Mouse (Mus musculus): ENCODE measurements around the gene Sec31a. TPM values are rescaled to one million over a fixed set of nuclear protein-coding genes. Genes with fewer than 3 reads are reported as not detected.
A peak's percentile ranks its signal among the peaks of the same experiment; 100 is the strongest.

The Sec31a gene
- polyA plus RNA-seq, 1 experiment from 2014 or later: 127 TPM

GRCm38 (mm10) chr5:100408485-100408884 lies 7.5 kb downstream of the Sec31a start:
- no peak for ATAC-seq (replicated peaks; ENCODE audit: insufficient number of reproducible peaks, insufficient read depth, low FRiP score, low read depth)
- no peak overlapping the region for H3K9ac ChIP-seq
- WGBS: 83% methylated on average over 5 of the region's 5 CpGs
- no peaks in the 10 kb centered on the region for H3K27me3 ChIP-seq
- H3K4me3 ChIP-seq: no peak overlapping the region
- H3K27ac ChIP-seq: no peak overlapping the region
- peaks cover 37% of the 10 kb centered on the region for H3K36me3 ChIP-seq
- H3K4me1 ChIP-seq (replicated peaks): peaks cover 20% of the 10 kb centered on the region
- H3K4me2 ChIP-seq: no peak overlapping the region
- no peaks in the 10 kb centered on the region for H3K9me3 ChIP-seq (replicated peaks)

DNA sequence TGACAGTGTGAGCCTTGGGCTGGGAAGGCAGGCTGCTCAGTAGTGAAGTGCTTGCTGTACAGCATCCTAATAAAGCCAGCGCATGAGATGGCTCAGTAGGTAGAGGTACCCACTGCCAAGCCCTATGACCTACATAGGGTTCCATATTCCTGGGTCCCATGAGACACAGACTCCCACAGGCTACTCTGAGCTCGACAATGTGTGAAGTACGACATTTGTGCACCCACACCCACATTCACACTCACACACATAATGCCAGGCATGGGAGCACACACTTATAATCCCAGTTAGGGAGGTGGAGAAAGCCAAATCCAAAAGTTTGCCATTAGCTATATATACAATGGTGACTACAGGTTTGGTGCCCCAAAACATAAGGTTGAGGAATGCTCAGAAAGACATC lies 19.3 kb downstream of the Sec31a start:
- no peak for ATAC-seq (replicated peaks; ENCODE audit: insufficient number of reproducible peaks, insufficient read depth, low FRiP score, low read depth)
- Histone ChIP-seq H3K4me1 (replicated peaks) (no peaks in the 10 kb centered on the region), H3K27me3 (no peaks in the 10 kb centered on the region), H3K4me3 (no peak overlapping the region), H3K9me3 (replicated peaks) (no peaks in the 10 kb centered on the region), H3K4me2 (no peak overlapping the region), H3K36me3 (peaks cover 88% of the 10 kb centered on the region), H3K27ac (no peak overlapping the region), H3K9ac (no peak overlapping the region)
- 93% methylated on average over 3 of the region's 3 CpGs for WGBS

DNA sequence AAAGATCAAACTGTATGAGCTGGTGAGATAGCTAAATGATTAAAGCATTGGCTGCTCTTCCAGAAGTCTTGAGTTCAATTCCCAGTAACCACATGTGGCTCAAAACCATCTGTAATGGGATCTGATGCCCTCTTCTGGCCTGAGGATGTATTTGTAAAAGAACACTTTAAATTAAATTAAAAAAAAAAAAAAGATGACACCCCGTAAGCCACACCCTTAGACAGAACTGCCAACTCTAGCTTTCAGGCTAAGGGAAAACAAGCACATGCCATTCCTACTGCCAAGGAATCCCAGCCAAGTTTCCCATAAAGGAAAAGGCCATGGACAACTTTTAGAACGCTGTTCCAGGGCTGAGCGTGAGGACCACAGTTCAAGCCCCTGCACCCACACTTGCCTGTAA lies 22.4 kb downstream of the Sec31a start:
- no peaks in the 10 kb centered on the region for H3K4me1 ChIP-seq (replicated peaks)
- no peaks in the 10 kb centered on the region for H3K27me3 ChIP-seq
- H3K27ac ChIP-seq: no peak overlapping the region
- H3K4me3 ChIP-seq: no peak overlapping the region
- WGBS: 88% methylated on average over 3 of the region's 3 CpGs
- H3K9ac ChIP-seq: no peak overlapping the region
- peaks cover 93% of the 10 kb centered on the region for H3K36me3 ChIP-seq
- no peaks in the 10 kb centered on the region for H3K9me3 ChIP-seq (replicated peaks)
- ATAC-seq (replicated peaks; ENCODE audit: insufficient number of reproducible peaks, insufficient read depth, low FRiP score, low read depth): no peak
- no peak overlapping the region for H3K4me2 ChIP-seq

DNA sequence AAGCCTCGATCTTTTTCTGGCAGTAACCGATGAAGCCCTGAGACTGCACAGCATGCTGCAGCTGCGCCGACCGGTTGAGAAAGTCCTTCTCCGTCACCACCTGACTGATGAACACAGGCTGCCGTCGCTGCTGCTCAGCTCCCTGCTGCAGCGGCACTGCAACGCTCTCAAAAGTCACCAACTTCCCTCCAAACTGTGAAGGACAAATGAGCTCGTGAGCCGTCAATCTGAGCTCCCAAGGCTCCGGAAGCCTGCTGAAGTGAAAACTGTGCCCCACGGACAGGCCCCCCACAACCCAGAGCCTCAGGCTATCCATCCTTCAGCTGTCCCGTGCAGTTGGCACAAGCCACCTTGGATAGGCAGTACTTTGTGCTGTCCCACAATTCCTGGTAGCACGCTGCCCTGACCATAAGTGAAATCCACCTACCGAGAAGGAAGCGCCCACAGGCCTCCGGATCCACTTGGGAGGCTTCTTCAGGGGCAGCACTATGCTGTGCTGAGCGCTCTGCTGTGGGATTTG lies 23.5 kb downstream of the Sec31a start:
- WGBS: 86% methylated on average over 20 of the region's 20 CpGs

DNA sequence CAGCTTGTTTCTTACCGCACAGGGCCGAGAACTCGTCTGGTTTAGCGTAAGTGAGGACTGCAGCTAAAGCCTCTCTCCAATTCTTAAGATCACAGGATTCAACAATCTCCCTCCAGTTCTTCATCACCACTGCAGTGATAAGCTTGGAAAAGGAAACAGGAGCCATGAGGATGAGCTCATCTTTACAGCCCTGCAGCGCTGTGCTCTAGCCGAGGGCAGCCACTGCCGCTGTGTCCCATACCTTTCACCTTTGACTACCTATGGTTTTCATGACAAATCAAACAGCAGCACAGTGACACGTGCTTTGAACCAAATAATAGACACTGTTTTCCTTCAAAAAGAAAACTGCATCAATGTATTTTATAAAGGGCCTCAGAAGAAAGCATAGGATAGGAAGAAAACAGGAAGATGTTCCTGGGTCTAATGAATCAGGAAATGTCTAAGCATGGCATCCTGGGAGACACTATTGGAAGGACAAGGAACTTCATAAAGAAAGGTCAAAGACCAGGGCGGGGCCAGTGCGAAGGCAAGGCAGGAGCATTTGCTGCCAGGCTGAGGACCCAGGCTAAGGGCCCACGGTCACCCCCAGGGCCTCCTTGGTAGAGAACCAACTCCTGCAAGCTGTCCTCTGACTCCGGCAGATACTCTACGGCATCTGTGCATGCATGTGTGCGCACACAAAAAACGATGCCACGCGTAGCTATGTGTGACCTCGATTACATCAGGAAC lies 32.1 kb downstream of the Sec31a start:
- Histone ChIP-seq H3K9ac (no peak overlapping the region), H3K9me3 (replicated peaks) (no peaks in the 10 kb centered on the region), H3K4me3 (no peak overlapping the region), H3K4me2 (no peak overlapping the region), H3K36me3 (peaks cover 91% of the 10 kb centered on the region), H3K27me3 (no peaks in the 10 kb centered on the region), H3K4me1 (replicated peaks) (no peaks in the 10 kb centered on the region), H3K27ac (no peak overlapping the region)
- 91% methylated on average over 18 of the region's 18 CpGs for WGBS
- ATAC-seq (replicated peaks; ENCODE audit: insufficient number of reproducible peaks, insufficient read depth, low FRiP score, low read depth): no peak

More for the DNA sequence above, 23.5 kb downstream of the Sec31a start:
- Histone ChIP-seq H3K4me2 (no peak overlapping the region), H3K9ac (no peak overlapping the region), H3K27me3 (no peaks in the 10 kb centered on the region), H3K36me3 (peaks cover 89% of the 10 kb centered on the region), H3K4me3 (no peak overlapping the region), H3K9me3 (replicated peaks) (no peaks in the 10 kb centered on the region), H3K4me1 (replicated peaks) (no peaks in the 10 kb centered on the region), H3K27ac (no peak overlapping the region)
- ATAC-seq (replicated peaks; ENCODE audit: insufficient number of reproducible peaks, insufficient read depth, low FRiP score, low read depth): no peak

GRCm38 (mm10) chr5:100381094-100381493 lies 34.9 kb downstream of the Sec31a start:
- no peak overlapping the region for H3K4me3 ChIP-seq
- ATAC-seq (replicated peaks; ENCODE audit: insufficient number of reproducible peaks, insufficient read depth, low FRiP score, low read depth): no peak
- H3K36me3 ChIP-seq: peaks cover 97% of the 10 kb centered on the region
- H3K9ac ChIP-seq: no peak overlapping the region
- WGBS: 91% methylated on average over 7 of the region's 7 CpGs
- H3K9me3 ChIP-seq (replicated peaks): no peaks in the 10 kb centered on the region
- no peak overlapping the region for H3K4me2 ChIP-seq
- no peaks in the 10 kb centered on the region for H3K4me1 ChIP-seq (replicated peaks)
- H3K27ac ChIP-seq: no peak overlapping the region
- H3K27me3 ChIP-seq: no peaks in the 10 kb centered on the region

DNA sequence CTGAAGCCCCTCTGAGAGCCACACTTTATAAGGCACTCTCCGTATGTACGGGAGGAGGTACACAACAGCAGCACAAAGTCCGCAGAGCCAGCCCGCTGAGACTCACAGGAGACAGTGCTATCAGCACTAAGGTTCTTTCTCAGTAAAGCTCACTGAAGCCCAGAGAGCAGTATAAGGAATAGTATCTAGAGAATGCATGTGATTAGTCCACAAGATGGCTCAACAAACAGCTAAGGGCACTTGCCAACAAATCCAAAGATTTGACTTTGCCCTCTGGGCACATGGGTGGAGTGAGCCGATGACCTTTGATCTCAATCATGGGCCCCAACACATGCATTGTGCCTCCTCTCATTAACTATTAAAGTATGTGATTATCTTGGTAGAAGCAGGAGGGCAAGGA lies 35.8 kb downstream of the Sec31a start:
- 87% methylated on average over 5 of the region's 5 CpGs for WGBS
- Histone ChIP-seq H3K9ac (no peak overlapping the region), H3K27ac (no peak overlapping the region), H3K36me3 (peaks cover 97% of the 10 kb centered on the region), H3K4me3 (no peak overlapping the region), H3K9me3 (replicated peaks) (no peaks in the 10 kb centered on the region), H3K27me3 (no peaks in the 10 kb centered on the region), H3K4me2 (no peak overlapping the region), H3K4me1 (replicated peaks) (no peaks in the 10 kb centered on the region)
- no peak for ATAC-seq (replicated peaks; ENCODE audit: insufficient number of reproducible peaks, insufficient read depth, low FRiP score, low read depth)

- peaks cover 96% of the 10 kb centered on the region for H3K36me3 ChIP-seq
- no peak overlapping the region for H3K4me3 ChIP-seq
- ATAC-seq (replicated peaks; ENCODE audit: insufficient number of reproducible peaks, insufficient read depth, low FRiP score, low read depth): no peak
- no peak overlapping the region for H3K4me2 ChIP-seq
- no peak overlapping the region for H3K27ac ChIP-seq
- 90% methylated on average over 2 of the region's 2 CpGs for WGBS
- H3K27me3 ChIP-seq: no peaks in the 10 kb centered on the region
- H3K4me1 ChIP-seq (replicated peaks): no peaks in the 10 kb centered on the region
- H3K9me3 ChIP-seq (replicated peaks): no peaks in the 10 kb centered on the region
- no peak overlapping the region for H3K9ac ChIP-seq
Measured at GRCm38 (mm10) chr5:100378981-100379380, 37.1 kb downstream of the Sec31a start.

DNA sequence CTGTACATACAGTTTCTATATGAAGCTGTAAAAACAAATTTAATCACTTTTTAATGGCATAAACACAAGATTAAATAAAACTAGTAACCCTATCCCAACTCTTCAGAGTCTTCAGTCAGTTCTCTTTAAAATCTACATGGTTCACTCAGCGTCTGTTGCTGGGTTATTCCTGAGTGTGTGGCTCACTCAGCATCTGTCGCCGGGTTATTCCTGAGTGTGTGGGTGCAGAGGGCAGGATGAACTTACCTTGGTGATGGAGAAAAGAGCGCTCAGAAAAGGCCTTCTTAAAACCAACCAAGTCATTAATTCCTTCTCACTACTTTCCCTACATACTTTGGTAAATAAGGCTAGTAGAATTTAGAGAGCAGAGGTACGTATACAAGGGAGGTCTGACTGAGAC lies 37.8 kb downstream of the Sec31a start:
- Histone ChIP-seq H3K9ac (no peak overlapping the region), H3K4me2 (no peak overlapping the region), H3K9me3 (replicated peaks) (no peaks in the 10 kb centered on the region), H3K4me3 (no peak overlapping the region), H3K27me3 (no peaks in the 10 kb centered on the region), H3K27ac (no peak overlapping the region), H3K4me1 (replicated peaks) (no peaks in the 10 kb centered on the region), H3K36me3 (peaks cover 95% of the 10 kb centered on the region)
- 91% methylated on average over 5 of the region's 5 CpGs for WGBS
- no peak for ATAC-seq (replicated peaks; ENCODE audit: insufficient number of reproducible peaks, insufficient read depth, low FRiP score, low read depth)

- H3K4me3 ChIP-seq: no peak overlapping the region
- no peaks in the 10 kb centered on the region for H3K4me1 ChIP-seq (replicated peaks)
- no peak for ATAC-seq (replicated peaks; ENCODE audit: insufficient number of reproducible peaks, insufficient read depth, low FRiP score, low read depth)
- no peak overlapping the region for H3K9ac ChIP-seq
- no peak overlapping the region for H3K4me2 ChIP-seq
- no peak overlapping the region for H3K27ac ChIP-seq
- H3K9me3 ChIP-seq (replicated peaks): no peaks in the 10 kb centered on the region
- peaks cover 94% of the 10 kb centered on the region for H3K36me3 ChIP-seq
- no peaks in the 10 kb centered on the region for H3K27me3 ChIP-seq
- WGBS: 75% methylated on average over 2 of the region's 2 CpGs
Measured at GRCm38 (mm10) chr5:100377376-100377775, 38.7 kb downstream of the Sec31a start.

DNA sequence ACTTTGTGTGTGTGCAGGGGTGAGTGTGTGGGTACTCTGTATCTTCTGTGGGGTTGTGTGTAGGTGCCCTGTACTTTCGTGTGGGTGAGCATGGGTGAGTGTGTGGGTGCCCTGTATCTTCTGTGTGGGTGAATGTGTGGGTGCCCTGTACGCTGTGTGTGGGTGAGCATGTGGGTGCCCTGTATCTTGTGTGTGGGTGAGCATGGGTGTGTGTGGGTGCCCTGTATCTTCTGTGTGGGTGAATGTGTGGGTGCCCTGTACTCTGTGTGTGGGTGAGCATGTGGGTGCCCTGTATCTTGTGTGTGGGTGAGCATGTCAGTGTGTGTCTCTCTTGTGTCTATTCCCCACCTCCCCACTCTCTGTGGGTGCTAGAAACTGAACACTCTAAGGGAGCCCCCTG lies 41.3 kb downstream of the Sec31a start:
- 91% methylated on average over 2 of the region's 2 CpGs for WGBS

DNA sequence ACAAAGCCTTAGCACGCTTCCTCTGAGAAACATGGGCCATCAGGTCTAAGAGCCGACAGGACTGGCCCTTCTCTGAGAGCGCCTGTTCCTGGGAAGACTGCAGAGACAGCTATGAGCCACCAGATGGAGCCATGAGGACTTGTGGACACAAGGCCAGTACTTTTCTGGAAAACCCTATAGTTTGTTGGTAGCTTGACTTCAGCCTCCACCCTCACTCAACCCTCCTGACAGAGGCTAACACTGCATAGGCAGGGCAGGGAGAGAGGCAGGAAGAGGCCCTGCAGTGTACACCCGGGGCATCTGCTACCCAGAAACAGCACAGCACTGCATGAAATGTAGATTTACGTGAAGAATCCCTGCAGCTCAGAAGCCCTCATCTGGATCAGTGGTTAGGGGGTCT lies 42.1 kb downstream of the Sec31a start:
- H3K27me3 ChIP-seq: no peaks in the 10 kb centered on the region
- no peaks in the 10 kb centered on the region for H3K9me3 ChIP-seq (replicated peaks)
- H3K36me3 ChIP-seq: peaks cover 75% of the 10 kb centered on the region
- H3K4me2 ChIP-seq: no peak overlapping the region
- H3K9ac ChIP-seq: no peak overlapping the region
- H3K27ac ChIP-seq: no peak overlapping the region
- no peak overlapping the region for H3K4me3 ChIP-seq
- ATAC-seq (replicated peaks; ENCODE audit: insufficient number of reproducible peaks, insufficient read depth, low FRiP score, low read depth): peak; percentile 48; the same call in 1 of the 2 replicates
- peaks cover 11% of the 10 kb centered on the region for H3K4me1 ChIP-seq (replicated peaks)
- 54% methylated on average over 5 of the region's 5 CpGs for WGBS

More for the DNA sequence above, 41.3 kb downstream of the Sec31a start:
- Histone ChIP-seq H3K9ac (no peak overlapping the region), H3K27ac (no peak overlapping the region), H3K27me3 (no peaks in the 10 kb centered on the region), H3K4me2 (no peak overlapping the region), H3K36me3 (peaks cover 82% of the 10 kb centered on the region), H3K4me3 (no peak overlapping the region), H3K9me3 (replicated peaks) (no peaks in the 10 kb centered on the region), H3K4me1 (replicated peaks) (peaks cover 9% of the 10 kb centered on the region)
- ATAC-seq (replicated peaks; ENCODE audit: insufficient number of reproducible peaks, insufficient read depth, low FRiP score, low read depth): no peak

Data from heart, embryonic 15.5 days (tissue).